Mouse (Mus musculus) skeletal muscle tissue, postnatal 0 days (tissue): ENCODE results near the gene Gm11562. TPM values are rescaled to one million over a fixed set of nuclear protein-coding genes. Genes with fewer than 3 reads are reported as not detected.

Experiments
- polyA plus RNA-seq: library from polyadenylated mRNA; unstranded; fragments of >200 nt; fragmentation: Nextera tagmentation; extraction: Ambion mirVana; gene quantifications from 2 replicates; pipeline ENCODE4 v1.2.1, GENCODE M21; 2015

Gene Gm11562
- not detected in 2 replicates for polyA plus RNA-seq

DNA sequence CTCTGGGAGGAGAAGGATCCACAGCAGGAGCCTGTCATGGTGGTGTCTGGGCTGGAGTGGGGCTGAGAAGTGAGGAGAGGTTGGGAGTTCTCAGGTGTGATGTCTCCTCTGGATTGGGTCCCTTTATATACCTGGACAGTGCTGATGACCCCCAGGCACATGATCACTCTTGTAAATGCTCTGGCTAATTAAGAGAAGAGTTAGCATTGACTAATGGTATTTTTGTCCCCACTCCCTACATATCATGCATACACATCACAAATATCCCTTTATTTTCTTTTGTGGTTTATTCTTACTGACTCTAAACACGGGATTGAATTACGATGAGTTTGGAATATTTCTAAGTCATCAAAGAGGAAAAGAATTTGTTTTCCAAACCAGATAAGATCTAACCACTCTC is at the start of gene Gm11562:
TSS of gene Gm11562 (minus strand) at position 101 of the 400 bp plus-strand sequence.

DNA sequence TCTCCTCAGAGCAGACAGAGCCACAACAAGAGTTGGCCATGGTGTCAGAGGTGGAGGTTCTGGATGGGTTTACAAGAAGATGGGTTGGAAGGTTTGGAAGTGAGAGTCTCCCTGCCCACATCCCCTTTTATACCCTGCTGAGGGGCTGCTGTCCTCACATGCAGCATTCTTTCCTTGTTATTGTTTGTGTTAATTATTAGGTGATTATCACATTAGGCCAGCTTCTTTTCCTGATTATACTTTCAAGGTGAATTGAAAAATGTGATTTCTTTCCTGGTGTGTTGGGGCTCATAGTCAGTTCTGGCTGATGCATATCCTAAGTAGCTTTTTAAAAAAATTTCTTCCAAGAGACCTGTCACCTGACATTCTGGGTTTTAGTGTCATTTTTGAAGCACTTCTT is 45.6 kb upstream of the Gm11562 start, which contains the start of gene Krtap4-6:
TSS of gene Krtap4-6 (minus strand) at position 101 of the 400 bp plus-strand sequence.

DNA sequence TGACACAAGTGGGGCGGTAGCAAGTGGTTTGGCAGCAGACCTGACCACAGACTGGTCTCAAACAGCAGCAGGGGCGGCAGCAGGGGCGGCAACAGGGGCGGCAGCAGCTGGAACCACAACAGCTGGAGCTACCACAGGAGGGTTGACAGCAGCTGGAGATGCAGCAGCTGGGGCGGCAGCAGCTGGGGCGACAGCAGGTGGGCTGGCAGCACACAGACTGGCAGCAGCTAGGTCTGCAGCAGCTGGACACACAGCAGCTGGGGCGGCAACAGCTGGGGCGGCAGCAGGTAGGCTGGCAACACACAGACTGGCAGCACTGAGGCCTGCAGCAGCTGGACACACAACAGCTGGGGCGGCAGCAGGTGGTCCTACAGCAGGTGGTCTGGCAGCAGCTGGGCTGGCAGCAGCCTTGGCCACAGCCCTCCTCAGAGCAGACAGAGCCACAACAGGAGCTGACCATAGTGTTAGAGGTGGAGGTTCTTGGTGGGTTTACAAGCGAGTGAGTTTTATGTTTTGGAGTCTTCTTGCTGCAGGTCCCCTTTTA is 38.3 kb upstream of the Gm11562 start, which contains the start of gene Gm11563:
TSS of gene Gm11563 (minus strand) at position 494 of the 544 bp plus-strand sequence.

DNA sequence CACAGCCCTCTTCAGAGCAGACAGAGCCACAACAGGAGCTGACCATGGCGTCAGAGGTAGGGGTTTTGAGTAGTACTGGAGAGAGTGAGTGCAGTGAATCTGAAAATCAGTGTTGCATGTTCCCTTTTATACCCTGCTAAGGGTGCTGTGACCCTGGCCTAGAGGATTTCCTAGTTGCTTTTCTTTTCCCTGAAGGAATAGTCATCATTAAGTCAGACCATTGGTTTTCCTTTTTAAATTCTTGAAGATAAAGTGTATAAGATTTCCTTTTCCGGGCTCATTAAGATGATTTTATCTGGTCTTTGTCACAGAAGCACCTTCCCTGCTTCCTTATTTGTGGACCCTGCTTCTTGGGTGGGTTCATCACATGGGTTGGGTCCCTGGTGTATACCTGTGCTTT is 29.9 kb upstream of the Gm11562 start, which contains the start of gene Gm11555:
TSS of gene Gm11555 (minus strand) at position 101 of the 400 bp plus-strand sequence.

DNA sequence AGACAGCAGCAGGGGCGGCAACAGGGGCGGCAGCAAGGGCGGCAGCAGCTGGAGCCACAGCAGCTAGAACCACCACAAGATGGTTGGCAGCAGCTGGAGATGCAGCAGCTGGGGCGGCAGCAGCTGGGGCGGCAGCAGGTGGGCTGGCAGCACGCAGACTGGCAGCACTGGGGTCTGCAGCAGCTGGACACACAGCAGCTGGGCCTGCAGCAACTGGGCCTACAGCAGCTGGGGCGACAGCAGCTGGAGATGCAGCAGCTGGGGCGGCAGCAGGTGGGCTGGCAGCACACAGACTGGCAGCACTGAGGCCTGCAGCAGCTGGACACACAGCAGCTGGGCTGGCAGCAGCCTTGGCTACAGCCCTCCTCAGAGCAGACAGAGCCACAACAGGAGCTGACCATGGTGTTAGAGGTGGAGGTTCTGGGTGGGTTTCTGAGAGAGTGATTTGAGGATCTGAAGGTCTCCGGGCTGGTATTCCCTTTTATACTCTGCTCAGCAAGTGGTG is 23.5 kb upstream of the Gm11562 start, which contains the start of gene Krtap4-7:
TSS of gene Krtap4-7 (minus strand) at position 455 of the 505 bp plus-strand sequence.

DNA sequence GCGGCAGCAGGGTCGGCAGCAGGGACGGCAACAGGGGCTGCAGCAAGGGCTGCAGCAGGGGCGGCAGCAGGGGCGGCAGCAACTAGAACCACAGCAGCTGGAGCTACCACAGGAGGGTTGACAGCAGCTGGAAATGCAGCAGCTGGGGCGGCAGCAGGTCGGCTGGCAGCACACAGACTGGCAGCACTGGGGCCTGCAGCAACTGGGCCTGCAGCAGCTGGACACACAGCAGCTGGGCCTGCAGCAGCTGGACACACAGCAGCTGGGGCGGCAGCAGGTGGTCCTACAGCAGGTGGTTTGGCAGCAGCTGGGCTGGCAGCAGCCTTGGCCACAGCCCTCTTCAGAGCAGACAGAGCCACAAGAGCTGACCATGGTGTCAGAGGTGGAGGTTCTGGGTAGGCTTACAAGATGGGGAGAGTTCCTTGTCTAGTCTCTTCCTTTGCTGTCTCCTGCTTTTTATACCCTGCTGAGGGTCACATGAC is 14.5 kb upstream of the Gm11562 start, which contains the start of gene Krtap4-2:
TSS of gene Krtap4-2 (minus strand) at position 432 of the 482 bp plus-strand sequence.

DNA sequence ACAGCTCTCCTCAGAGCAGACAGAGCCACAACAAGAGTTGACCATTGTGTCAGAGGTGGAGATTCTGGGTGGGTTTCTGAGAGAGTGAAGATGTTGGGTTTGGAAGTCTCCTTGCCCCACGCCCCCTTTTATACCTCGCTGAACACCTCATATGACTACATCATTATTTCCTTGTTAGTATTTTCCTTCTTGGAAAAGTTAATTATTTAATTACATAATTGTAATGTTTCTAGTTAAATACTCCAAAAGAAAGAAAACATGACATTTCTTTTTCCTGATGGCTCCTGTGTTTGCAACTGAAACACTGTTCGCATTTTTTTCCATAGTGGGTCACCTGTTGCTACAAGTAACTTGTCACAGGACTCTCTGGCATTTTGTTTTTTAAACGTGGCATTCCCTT is 7.9 kb upstream of the Gm11562 start, which contains the start of gene Krtap4-1:
TSS of gene Krtap4-1 (minus strand) at position 101 of the 400 bp plus-strand sequence.

DNA sequence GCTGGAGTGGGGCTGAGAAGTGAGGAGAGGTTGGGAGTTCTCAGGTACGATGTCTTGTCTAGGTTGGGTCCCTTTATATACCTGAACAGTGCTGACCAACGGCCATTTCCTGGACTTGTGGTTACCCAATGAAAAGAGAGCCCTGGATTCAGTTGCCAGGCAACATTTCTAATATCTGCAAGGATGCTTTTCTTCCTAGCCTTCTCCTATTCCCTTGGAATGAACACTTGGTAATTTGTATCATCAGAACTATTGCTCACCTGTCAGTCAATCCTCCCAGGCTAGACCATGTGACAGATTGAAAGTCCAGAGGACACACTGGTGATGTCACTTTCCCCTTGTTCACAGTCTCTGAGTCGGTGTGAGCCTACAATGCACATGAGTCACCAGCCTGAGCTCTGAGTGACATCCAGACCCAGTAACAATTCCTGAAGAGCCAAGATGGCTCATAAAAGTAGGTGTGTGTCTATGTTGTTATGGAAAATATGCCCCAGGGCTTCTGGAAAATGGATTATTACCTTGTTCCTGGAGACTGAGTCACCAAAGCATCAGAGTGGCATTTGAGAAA is 5.4 kb downstream of the Gm11562 start, which contains the start of gene Krtap2-4:
TSS of gene Krtap2-4 (minus strand) at position 51 of the 568 bp plus-strand sequence.

DNA sequence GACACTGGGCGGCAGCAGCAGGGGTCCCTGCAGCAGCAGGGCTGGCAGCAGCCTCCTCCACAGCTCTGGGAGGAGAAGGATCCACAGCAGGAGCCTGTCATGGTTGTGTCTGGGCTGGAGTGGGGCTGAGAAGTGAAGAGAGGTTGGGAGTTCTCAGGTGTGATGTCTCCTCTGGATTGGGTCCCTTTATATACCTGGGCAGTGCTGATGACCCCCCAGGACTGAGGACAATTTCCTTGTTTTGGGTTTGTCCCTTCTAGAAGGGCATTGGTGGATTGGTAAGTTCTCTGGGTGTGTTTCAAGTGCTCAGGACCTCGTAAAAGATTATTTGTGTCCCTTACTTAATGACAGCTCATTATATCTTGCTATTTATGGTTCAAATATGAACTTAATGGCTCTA is 10.1 kb downstream of the Gm11562 start, which contains the start of gene Gm11937:
TSS of gene Gm11937 (minus strand) at position 101 of the 400 bp plus-strand sequence.

DNA sequence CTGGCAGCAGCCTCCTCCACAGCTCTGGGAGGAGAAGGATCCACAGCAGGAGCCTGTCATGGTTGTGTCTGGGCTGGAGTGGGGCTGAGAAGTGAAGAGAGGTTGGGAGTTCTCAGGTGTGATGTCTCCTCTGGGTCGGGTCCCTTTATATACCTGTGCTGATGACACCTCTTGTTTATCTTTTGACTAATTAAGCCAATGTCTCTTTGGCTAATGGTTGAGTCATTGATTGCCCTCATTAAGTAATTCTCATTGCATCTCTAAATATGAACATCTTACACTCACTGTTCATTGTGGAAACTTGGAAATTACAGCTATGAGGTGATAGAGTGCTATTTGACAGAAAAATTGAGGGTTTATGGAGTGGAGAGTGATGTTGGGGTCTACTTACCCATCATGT is 17.0 kb downstream of the Gm11562 start, which contains the start of gene Gm11938:
TSS of gene Gm11938 (minus strand) at position 101 of the 400 bp plus-strand sequence.

DNA sequence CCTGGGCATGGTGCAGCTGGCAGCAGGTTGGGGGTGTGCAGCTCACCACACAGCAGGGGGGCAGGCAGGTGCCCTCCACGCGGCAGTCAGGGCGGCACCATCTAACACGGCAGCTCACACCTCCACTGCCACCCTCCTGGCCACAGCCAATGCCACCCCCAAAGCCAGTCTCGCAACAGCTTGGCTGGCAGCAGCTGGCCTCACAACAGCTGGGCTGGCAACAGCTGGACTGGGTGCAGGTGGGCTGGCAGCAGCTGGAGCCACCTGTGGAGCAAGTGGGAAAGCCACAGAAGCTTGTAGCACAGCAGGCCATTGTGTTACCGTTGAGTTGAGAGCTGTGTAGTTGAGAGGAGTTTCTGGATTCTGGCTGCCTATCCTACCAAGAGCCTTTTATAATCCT is 22.5 kb downstream of the Gm11562 start, which contains the start of gene Krtap9-3:
TSS of gene Krtap9-3 (minus strand) at position 364 of the 400 bp plus-strand sequence.

DNA sequence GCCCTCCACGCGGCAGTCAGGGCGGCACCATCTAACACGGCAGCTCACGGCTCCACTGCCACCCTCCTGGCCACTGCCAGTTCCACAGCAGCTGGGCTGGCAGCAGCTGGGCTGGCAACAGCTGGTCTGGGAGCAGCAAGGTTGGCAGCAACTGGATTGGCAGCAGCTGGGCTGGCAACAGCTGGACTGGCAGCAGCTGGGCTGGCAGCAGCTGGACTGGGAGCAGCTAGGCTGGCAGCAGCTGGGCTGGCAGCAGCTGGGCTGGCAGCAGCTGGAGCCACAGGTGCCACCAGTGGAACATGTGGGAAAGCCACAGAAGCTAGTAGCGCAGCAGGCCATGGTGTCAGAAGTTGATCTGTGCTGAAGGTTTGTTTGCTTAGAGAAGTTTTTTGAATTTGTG is 29.3 kb downstream of the Gm11562 start, which contains the start of gene Krtap1-3:
TSS of gene Krtap1-3 (minus strand) at position 359 of the 400 bp plus-strand sequence.

DNA sequence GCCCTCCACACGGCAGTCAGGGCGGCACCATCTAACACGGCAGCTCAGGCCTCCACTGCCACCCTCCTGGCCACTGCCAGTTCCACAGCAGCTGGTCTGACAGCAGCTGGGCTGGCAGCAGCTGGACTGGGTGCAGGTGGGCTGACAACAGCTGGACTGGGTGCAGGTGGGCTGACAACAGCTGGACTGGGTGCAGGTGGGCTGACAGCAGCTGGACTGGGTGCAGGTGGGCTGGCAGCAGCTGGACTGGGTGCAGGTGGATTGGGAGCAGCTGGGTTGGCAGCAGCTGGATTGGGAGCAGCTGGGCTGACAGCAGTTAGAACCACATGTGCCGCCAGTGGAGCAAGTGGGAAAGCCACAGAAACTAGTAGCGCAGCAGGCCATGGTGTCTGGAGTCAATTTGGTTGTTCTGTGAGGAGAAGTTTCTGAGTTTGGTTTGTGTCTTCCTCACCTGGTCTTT is 37.0 kb downstream of the Gm11562 start, which contains the start of gene Krtap1-4:
TSS of gene Krtap1-4 (minus strand) at position 410 of the 460 bp plus-strand sequence.

DNA sequence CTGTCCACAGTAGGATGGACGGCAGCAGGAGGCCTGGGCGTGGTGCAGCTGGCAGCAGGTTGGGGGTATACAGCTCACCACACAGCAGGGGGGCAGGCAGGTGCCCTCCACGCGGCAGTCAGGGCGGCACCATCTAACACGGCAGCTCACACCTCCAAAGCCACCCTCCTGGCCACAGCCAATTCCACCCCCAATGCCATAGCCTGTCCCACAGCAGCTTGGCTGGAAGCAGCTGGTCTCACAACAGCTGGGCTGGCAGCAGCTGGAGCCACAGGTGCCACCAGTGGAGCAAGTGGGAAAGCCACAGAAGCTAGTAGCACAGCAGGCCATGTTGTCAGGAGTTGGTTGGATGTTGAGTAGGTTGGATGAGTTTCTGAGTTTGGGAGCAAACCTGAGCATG is 39.6 kb downstream of the Gm11562 start, which contains the start of gene Krtap1-5:
TSS of gene Krtap1-5 (minus strand) at position 381 of the 400 bp plus-strand sequence.

Other genes with a start within 250 kb of the Gm11562 start
- not detected in 2 replicates for gene Krt28, start 245.5 kb downstream of the Gm11562 start, polyA plus RNA-seq
- 12.9 and 155 TPM in 2 replicates for gene Krt10, start 231.1 kb downstream of the Gm11562 start, polyA plus RNA-seq
- gene Krt12, start 198.2 kb downstream of the Gm11562 start, polyA plus RNA-seq, result 2.1 TPM in 1 of 2 replicates, not detected in the other
- 0.13 TPM in 1 of 2 replicates, not detected in the other for gene Krt20, start 182.3 kb downstream of the Gm11562 start, polyA plus RNA-seq
- gene Krt23, start 127.3 kb downstream of the Gm11562 start, polyA plus RNA-seq, result 3.5 TPM in 1 of 2 replicates, not detected in the other
- not detected in 2 replicates for gene Krt39, start 99.1 kb downstream of the Gm11562 start, polyA plus RNA-seq
- gene Krt40, start 77.3 kb downstream of the Gm11562 start, polyA plus RNA-seq, result not detected in 2 replicates
- not detected in 2 replicates for gene Krtap3-3, start 69.6 kb downstream of the Gm11562 start, polyA plus RNA-seq
- gene Krtap3-2, start 63.6 kb downstream of the Gm11562 start, polyA plus RNA-seq, result not detected in 2 replicates
- gene Gm11939, start 61.0 kb downstream of the Gm11562 start, polyA plus RNA-seq, result not detected in 2 replicates
- not detected in 2 replicates for gene Krtap3-1, start 53.8 kb downstream of the Gm11562 start, polyA plus RNA-seq
- not detected in 2 replicates for gene Krtap1-5, start 39.4 kb downstream of the Gm11562 start, polyA plus RNA-seq
- not detected in 2 replicates for gene Krtap1-4, start 36.8 kb downstream of the Gm11562 start, polyA plus RNA-seq
- gene Krtap1-3, start 29.1 kb downstream of the Gm11562 start, polyA plus RNA-seq, result not detected in 2 replicates
- not detected in 2 replicates for gene Krtap9-3, start 22.3 kb downstream of the Gm11562 start, polyA plus RNA-seq
- not detected in 2 replicates for gene Gm11938, start 17.1 kb downstream of the Gm11562 start, polyA plus RNA-seq
- gene Gm11937, start 10.2 kb downstream of the Gm11562 start, polyA plus RNA-seq, result not detected in 2 replicates
- not detected in 2 replicates for gene Krtap2-4, start 5.6 kb downstream of the Gm11562 start, polyA plus RNA-seq
- gene Krtap4-1, start 7.8 kb upstream of the Gm11562 start, polyA plus RNA-seq, result not detected in 2 replicates
- not detected in 2 replicates for gene Krtap4-2, start 14.6 kb upstream of the Gm11562 start, polyA plus RNA-seq
- not detected in 2 replicates for gene Krtap4-7, start 23.7 kb upstream of the Gm11562 start, polyA plus RNA-seq
- not detected in 2 replicates for gene Gm11555, start 29.8 kb upstream of the Gm11562 start, polyA plus RNA-seq
- not detected in 2 replicates for gene Gm11563, start 38.5 kb upstream of the Gm11562 start, polyA plus RNA-seq
- not detected in 2 replicates for gene Krtap4-6, start 45.5 kb upstream of the Gm11562 start, polyA plus RNA-seq
- not detected in 2 replicates for gene Gm14190, start 70.3 kb upstream of the Gm11562 start, polyA plus RNA-seq
- not detected in 2 replicates for gene Gm14180, start 113.9 kb upstream of the Gm11562 start, polyA plus RNA-seq
- not detected in 2 replicates for gene Gm11595, start 152.5 kb upstream of the Gm11562 start, polyA plus RNA-seq
- gene Krtap4-8, start 160.3 kb upstream of the Gm11562 start, polyA plus RNA-seq, result not detected in 2 replicates
- gene Krtap4-9, start 164.8 kb upstream of the Gm11562 start, polyA plus RNA-seq, result not detected in 2 replicates
- not detected in 2 replicates for gene Gm11596, start 173.0 kb upstream of the Gm11562 start, polyA plus RNA-seq
- not detected in 2 replicates for gene Gm11569, start 178.5 kb upstream of the Gm11562 start, polyA plus RNA-seq
- gene Gm11554, start 184.0 kb upstream of the Gm11562 start, polyA plus RNA-seq, result not detected in 2 replicates
- not detected in 2 replicates for gene Krtap4-13, start 189.5 kb upstream of the Gm11562 start, polyA plus RNA-seq
- not detected in 2 replicates for gene Gm11564, start 195.2 kb upstream of the Gm11562 start, polyA plus RNA-seq
- gene 2300003K06Rik, start 217.6 kb upstream of the Gm11562 start, polyA plus RNA-seq, result not detected in 2 replicates
- not detected in 2 replicates for gene Krtap4-16, start 231.2 kb upstream of the Gm11562 start, polyA plus RNA-seq
- not detected in 2 replicates for gene Gm11568, start 237.5 kb upstream of the Gm11562 start, polyA plus RNA-seq
- not detected in 2 replicates for gene Gm11559, start 244.0 kb upstream of the Gm11562 start, polyA plus RNA-seq